Mouse (Mus musculus) hematopoietic stem cell, adult 5-6 weeks (primary cell): ENCODE measurements at regions not wholly inside any gene's neighbourhood (a gene's known extent, or its start where the extent isn't known, plus 50 kb on each side); places are given as distances from the start of the nearest gene placed in this dataset.

Source experiments
- ATAC-seq, 2 experiments: fragments of 125-278 bp in 1 of 2; replicated peaks in 1 of 2; 2 replicates each; pipeline ENCODE4 v1.8.0; 2016 to 2017; ENCODE audit warnings: inconsistent platforms in 2 of 2, mild to moderate bottlenecking in 2 of 2, moderate number of reproducible peaks in 2 of 2, low read depth in 1 of 2, moderate TSS enrichment in 1 of 2; ENCODE audit not compliant: low FRiP score in 2 of 2, poor library complexity in 2 of 2, severe bottlenecking in 2 of 2, insufficient read depth in 1 of 2, low TSS enrichment in 1 of 2

GRCm38 (mm10) chr3:128200574-128201235 is 304.6 kb upstream of the Fam241a start:
- ATAC-seq, result no peak

- no peak for ATAC-seq
Measured at GRCm38 (mm10) chr3:128199466-128199865, 303.3 kb upstream of the Fam241a start.

- ATAC-seq, result no peak
Measured at GRCm38 (mm10) chr3:128192046-128192800, 296.1 kb upstream of the Fam241a start.

GRCm38 (mm10) chr3:128187330-128188044 is 291.4 kb upstream of the Fam241a start:
- ATAC-seq, result no peak

- peak; percentile 74 to 84; a peak in 3 of 4 replicates for ATAC-seq
Measured at GRCm38 (mm10) chr3:128186278-128186677, 290.2 kb upstream of the Fam241a start.

GRCm38 (mm10) chr3:128181221-128181908 is 285.2 kb upstream of the Fam241a start:
- no peak for ATAC-seq

GRCm38 (mm10) chr3:128149216-128149615 is 253.1 kb upstream of the Fam241a start:
- no peak for ATAC-seq

- no peak for ATAC-seq
Measured at GRCm38 (mm10) chr3:128145329-128145728, 249.2 kb upstream of the Fam241a start.

- ATAC-seq, result no peak
Measured at GRCm38 (mm10) chr3:128127836-128128235, 231.7 kb upstream of the Fam241a start.

- ATAC-seq, result peak; percentile 84 to 93
Measured at GRCm38 (mm10) chr3:128126664-128127063, 230.5 kb upstream of the Fam241a start.

GRCm38 (mm10) chr3:128122111-128122510 is 226.0 kb upstream of the Fam241a start:
- ATAC-seq, result peak; percentile 69 to 74

GRCm38 (mm10) chr3:128120647-128121440 is 224.7 kb upstream of the Fam241a start:
- no peak for ATAC-seq

GRCm38 (mm10) chr3:128113209-128113608 is 217.1 kb upstream of the Fam241a start:
- peak in 1 of 2 experiments; percentile 38; a peak in 1 of 4 replicates for ATAC-seq

GRCm38 (mm10) chr3:128110406-128110805 is 214.3 kb upstream of the Fam241a start:
- no peak for ATAC-seq

- no peak for ATAC-seq
Measured at GRCm38 (mm10) chr3:128104516-128104915, 208.4 kb upstream of the Fam241a start.

GRCm38 (mm10) chr3:128093046-128093445 is 196.9 kb upstream of the Fam241a start:
- ATAC-seq, result no peak

GRCm38 (mm10) chr3:128088207-128088606 is 192.1 kb upstream of the Fam241a start:
- ATAC-seq, result peak; percentile 97 to 99
